In genomic region chr10:16681001-16681400, GRCm38 (mm10) we compare ENCODE assay signal across 16 mouse cellular contexts.
"Had no signal": no experiment of that assay in that cellular context is flagged by ENCODE, and none has a peak within 500 bp of the region (broad histone marks: within the 10 kb centered on the region; RNA-seq: fewer than 3 reads in every experiment).

No protein-coding gene starts in this region.

- DNase-seq: left cerebral cortex, postnatal 4 days; liver; liver, embryonic 13.5 days; liver, postnatal 0 days; lung, adult 18-20 months; lung, adult 2 months; lung, embryonic 14.5 days; lung, postnatal 10 days; lung, postnatal 14 days; lung, postnatal 36 days; midbrain, embryonic 14.5 days had no signal

- ATAC-seq: liver, embryonic 12.5 days; liver, postnatal 0 days; lung, postnatal 0 days; midbrain, embryonic 13.5 days; midbrain, embryonic 15.5 days; midbrain, embryonic 16.5 days had no signal
